Mouse (Mus musculus): Measurements from ENCODE around the gene Rom1. TPM values are rescaled to one million over a fixed set of nuclear protein-coding genes. Genes with fewer than 3 reads are reported as not detected.
A peak's percentile ranks its signal among the peaks of the same experiment; 100 is the strongest.
"Not testable (repeated sequence)": the region's sequence is repeated elsewhere in the genome, so short reads cannot be mapped to it uniquely, and the experiment has no call there.

Gene Rom1
- total RNA-seq, 4 experiments from 2014 or later = 7.9 to 10.1 (median 8.9) TPM

DNA sequence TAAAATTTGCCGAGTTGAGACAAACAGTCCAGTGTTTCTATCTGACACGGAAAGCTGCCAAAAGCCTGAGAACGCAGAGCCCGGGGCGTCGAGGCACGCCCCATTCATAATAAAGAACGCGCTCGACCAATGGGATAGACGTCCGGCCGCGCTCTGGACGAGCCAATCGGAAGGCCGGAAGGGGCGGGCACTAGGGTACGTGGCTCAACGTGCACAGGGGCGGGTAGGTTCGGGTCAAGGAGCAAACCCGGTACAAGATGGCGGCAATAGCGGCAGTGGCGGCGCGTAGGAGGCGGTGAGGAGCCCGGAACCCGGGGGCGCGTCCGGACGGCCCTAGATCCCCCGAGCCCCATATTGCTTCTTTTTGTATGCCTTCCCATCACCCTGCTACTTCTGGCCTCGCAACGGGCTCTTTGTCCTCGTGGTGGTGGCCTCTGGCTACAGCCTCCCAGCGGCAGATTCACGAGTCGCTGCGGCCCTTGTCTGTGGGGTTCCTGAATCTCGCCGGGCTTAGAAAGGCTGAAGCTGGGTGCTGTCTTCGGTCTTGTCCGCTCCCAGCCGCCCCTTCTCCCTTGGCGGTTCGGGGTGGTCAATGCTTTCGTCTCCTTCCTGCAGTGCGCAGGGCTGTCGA is 31.2 kb downstream of the Rom1 start, which contains the start of gene Ganab:
Gene Ganab, plus strand, starts transcription at position 207 of the 631 bp plus-strand sequence.
- peak; percentile 83 to 96 for DNase-seq (ENCODE audit: low spot score in 2 of 2)

DNA sequence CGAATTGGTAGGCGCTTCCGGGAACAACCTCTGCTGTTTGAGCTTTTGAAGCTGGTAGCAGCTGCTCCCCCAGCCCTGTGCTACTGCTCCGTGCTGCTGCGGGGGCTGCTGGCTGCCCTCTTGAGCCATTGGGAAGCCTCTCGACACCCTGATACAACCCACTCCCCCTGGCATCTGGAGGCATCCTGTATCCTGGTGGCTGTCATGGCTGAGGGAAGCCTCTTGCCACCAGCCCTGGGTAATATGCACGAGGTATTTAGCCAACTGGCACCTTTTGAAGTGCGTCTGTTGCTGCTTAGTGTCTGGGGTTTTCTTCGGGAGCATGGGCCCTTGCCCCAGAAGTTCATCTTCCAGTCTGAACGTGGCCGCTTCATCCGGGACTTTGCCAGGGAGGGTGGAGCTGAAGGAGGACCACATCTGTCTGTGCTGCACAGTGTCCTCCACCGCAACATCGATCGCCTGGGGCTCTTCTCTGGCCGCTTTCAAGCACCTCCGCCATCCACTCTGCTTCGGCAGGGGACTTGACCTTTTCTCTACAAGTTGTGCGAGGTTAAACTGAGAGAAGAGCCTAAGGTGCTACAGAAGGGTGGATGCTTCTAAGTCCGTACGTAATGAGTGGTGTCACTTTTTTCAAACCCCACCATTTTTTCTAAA is 31.8 kb downstream of the Rom1 start:
- DNase-seq (ENCODE audit: low spot score in 2 of 2) = not testable (repeated sequence)

DNA sequence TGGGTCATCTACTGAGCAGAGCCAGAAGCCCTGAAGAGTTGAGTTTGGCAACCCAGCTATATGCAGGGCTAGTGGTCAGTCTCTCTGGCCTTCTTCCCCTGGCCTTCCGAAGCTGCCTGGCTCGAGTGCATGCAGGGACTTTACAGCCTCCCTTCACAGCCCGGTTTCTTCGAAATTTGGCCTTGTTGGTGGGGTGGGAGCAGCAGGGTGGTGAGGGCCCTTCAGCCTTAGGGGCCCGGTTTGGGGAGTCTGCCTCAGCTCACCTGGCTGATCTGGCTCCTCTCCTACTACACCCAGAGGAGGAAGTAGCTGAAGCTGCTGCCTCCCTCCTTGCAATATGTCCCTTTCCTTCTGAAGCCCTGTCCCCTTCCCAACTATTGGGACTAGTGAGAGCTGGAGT is 32.9 kb downstream of the Rom1 start:
- not testable (repeated sequence) for DNase-seq (ENCODE audit: low spot score in 2 of 2)

DNA sequence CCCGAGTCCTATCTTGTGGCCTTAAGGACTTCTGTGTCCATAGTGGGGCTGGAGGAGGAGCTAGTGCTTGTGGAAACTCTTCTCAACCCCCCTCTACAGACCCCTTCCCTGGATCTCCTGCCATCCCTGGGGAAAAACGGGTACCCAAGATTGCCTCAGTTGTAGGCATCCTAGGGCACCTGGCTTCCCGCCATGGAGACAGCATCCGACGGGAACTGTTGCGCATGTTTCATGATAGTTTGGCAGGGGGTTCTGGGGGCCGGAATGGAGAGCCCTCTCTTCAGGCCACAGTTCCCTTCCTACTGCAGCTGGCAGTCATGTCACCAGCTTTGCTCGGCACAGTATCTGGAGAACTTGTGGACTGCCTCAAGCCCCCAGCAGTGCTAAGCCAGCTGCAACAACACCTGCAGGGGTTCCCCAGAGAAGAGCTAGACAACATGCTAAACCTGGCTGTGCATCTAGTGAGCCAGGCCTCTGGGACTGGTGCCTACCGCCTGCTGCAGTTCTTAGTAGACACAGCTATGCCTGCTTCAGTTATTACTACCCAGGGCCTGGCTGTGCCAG is 33.7 kb downstream of the Rom1 start:
- DNase-seq (ENCODE audit: low spot score in 2 of 2) = no peak

DNA sequence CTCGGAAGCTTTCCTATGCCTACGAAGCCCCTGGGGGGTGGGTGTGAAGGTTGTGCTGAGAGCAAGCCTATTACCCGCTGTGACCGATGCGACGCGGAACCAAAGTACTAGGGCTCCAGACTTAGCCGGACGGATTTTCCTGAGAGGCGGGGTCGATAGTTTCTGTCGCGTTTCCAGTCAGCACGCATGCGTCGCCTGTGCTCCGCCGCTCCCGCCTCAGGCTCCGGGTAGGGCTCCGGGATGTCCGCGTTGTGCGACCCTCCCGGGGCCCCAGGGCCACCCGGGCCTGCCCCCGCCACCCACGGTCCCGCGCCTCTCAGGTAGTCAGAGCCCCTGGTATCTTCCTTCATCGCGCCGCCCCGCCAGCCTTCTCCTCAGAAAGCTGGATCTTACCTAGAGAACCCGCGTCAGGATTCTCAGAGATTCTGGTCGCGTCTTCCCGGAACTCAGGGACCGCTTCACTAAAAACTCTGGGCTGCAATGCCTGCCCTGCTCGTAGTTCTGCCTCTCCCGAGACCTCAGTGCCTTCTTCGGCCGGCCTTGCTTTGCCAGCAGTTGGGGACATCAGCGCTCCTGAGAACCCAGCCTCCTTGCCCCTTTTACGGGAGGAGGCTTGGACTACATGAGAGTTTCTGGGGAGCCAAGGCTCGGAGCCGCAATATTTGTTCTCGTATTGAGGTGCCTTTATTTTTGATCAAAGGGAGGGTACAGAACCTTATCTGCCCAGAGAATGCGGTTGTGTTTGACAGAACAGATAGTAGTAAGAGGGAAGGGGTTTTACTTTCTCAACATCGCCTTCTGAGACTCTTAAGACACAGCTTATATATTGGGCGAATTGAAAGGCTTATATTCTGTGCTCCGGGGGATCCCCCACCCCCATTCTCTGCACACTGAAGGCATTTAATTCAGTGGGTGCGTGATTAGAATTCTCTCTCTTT is 36.1 kb downstream of the Rom1 start, which contains the start of gene Ints5:
Gene Ints5, plus strand, starts transcription at position 177 of the 938 bp plus-strand sequence.
- peak; percentile 71 to 79 for DNase-seq (ENCODE audit: low spot score in 2 of 2)

DNA sequence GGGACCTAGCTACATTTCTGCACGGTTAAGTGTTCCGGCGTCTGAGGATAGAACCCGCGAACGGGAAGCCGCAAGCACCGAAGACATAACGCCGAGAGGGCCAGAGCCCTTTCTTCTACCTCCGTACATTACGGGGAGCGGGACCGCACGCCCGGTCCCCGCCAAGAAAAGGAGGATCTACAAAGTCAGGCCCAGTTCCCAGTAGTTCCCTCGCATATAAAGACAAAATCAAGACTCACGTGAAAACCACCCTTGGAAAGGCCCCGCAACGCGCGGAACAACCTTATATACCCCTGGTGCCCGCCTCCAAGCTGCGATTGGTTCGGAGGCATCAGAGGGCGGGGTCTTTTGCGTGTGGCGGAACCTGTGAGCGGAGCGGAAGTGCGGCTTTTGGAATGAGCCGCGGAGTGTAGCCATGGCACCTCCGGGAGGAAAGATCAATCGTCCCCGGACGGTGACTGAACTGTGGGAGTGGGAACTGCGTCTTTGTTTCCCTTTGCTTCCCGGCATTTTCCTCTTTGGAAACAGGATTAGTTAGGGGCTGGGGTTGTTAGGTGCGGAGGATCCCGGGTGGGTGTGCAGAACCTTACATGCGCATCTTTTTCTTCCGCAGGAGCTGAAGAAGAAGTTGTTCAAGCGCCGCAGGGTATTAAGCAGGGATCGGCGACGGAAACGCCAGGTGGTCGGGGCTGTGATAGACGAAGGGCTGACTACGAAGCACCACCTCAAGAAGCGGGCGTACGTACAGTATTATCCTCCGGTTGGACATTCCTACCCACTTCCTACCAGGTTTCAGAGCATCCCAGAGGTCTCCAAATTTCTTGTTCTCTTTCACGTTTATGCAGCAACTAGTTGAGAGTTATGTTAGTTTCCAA is 40.4 kb downstream of the Rom1 start, which contains the start of the genes 1810009A15Rik and Gm49416:
Gene 1810009A15Rik, plus strand, starts transcription at position 343 of the 875 bp plus-strand sequence.
Gene Gm49416, plus strand, starts transcription at position 416 of the 875 bp plus-strand sequence.
- DNase-seq (ENCODE audit: low spot score in 2 of 2) = peak; percentile 87 to 91

DNA sequence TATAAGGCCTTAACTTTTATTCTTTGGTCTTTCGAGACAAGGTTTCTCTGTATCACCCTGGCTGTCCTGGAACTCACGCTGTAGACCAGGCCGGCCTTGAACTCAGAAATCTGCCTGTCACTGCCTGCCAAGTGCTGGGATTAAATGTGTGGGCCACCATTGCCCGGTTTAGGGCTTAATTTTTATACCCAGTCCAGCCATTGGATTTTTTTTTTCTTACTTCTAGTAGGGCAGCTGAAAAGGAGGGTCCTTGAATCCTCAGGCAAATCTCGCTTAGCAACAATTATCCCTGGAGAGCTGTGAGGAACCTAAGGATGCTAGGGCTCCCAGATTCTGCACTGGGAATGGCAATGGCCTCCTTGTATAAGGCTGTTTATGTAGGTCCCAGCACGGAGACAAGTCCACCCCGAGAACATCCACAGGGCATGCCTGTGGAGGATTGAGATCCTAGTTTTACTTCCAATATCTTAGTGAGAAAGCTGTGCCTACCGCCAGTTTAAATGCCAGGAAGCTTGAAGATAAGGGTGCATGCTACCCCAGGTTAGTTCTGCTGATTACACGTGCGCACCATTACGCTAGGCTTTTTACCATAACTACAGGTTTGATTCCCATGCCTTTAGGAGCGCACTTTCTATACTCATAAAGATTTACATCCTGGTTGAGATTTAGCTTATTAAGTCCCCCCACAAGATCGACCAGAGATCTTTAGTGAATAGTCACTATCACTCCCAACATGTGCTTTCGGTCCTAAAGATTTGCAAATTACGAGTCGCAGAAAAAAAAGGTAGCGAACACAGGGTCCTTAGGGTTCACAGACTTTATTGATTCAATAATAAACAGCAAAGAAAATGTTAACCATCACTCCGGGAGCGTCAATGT is 41.3 kb downstream of the Rom1 start:
- DNase-seq (ENCODE audit: low spot score in 2 of 2) = no peak

DNA sequence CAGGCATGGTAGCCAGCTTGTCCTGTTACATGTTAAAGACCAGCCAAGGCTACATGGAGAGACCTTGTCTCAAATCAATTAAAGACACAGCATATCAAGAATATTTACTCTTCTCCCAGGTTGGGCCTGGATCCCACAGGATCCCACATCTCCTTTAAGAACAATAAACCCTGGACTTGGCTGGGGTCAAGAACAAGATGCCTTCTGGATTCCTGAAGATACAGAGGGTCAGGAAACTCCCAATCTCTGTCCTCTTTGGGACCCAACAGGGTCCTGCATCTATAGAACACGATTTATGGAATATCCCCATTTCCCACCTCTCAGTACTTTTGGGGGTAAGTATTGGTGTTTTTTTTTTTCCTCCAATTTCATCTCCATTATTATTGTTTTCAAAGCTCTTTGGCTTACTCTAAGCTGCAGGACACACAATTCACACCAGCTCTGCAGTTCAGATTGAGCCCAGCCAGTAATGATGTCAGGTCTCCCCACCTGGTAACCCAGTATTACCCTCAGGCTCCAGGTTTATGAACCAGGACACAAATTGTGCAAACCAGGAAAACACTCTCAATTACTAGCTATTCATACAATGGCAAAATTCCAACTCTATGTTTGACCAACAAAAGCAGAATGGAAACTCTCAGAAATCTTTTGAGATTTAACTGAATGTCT is 42.1 kb downstream of the Rom1 start:
- DNase-seq (ENCODE audit: low spot score in 2 of 2) = no peak

DNA sequence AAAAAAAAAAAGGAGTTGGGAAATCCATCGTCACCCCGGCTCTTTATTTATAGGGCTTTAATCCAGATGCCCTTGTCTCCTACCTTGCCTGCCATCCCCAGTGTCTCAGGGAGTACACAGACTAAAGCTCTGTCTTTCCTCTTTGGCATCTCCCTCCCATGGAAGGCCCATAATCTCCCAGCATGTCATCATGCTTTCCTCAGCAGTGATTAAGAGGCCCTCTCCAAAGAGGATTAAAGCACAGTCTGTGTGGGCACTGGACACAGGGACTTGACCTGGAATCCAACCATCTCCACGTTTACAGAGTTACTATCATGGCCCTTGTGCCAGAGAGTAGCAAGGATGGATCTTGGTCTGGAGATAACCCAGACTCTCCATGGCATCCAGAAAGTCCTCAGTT is 45.5 kb downstream of the Rom1 start, which contains the start of the genes Lbhd1 and Gm49403:
Gene Lbhd1, plus strand, starts transcription at position 117 of the 400 bp plus-strand sequence.
Gene Gm49403, plus strand, starts transcription at position 315 of the 400 bp plus-strand sequence.
- no peak for DNase-seq (ENCODE audit: low spot score in 2 of 2)

DNA sequence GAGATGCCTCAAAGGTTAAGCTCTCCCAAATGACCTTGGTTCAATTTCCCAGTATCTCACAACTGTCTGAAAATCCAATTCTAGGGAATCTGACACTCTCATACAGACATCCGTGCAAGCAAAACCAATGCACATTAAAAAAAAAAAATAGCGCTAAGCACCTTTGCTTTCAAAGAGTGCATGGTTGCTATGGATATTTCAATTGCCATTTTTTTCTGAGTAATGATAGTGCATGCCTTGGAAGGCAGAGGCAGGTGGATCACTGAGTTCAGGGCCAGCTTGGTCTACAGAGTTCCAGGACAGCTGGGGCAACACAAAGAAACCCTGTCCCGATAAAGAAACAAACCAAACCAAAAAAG is 48.1 kb downstream of the Rom1 start:
- no peak for DNase-seq (ENCODE audit: low spot score in 2 of 2)

DNA sequence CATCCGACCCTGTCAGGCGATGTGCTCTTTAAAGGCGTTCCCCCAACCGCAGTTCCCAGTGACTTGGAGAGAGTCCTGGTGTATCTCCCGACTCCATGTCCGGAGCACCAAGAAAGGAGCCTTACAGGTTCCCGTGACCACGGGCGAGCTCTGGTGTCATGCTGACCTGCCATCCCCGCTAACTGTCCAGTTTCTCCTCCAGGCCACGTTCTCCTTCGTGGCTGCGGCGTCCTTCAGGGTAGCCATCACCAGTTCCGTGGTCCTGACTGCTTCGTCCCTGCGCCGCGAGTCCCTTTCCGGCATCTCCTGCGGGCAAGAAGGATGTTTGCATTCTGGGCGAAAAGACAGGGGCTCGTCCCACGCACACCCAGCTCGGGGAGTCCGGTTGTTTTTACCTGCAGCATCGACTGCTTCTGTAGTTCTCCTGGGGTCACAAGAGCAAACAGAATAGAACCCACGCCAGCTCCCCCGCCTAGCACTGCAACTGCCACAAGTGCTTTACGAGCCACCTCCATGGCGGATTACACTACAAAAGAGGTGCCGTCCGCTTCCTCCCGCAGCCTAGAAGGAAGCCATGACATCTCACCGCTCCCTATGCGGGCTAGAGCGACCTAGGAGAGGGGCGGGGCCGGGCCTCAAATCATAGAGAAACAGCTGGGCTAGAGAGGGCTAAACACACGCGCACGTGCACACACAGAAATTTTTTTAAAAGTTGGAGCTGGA is 48.7 kb downstream of the Rom1 start, which contains the start of gene Uqcc3:
Gene Uqcc3, minus strand, starts transcription at position 613 of the 723 bp plus-strand sequence.
- peak; percentile 82 to 89 for DNase-seq (ENCODE audit: low spot score in 2 of 2)

Small RNA genes within 50 kb of the gene (microRNA-seq; reads per million reads assigned to microRNA genes)
- gene Mir5136 = 0 to 0.66 reads per million in 2 experiments

Other genes starting within 250 kb of the Rom1 start
- 100 to 1,000 TPM; 147 to 155 (median 150) TPM for gene Slc3a2, start 206.0 kb downstream of the Rom1 start, total RNA-seq (2022)
- gene Wdr74, start 193.5 kb downstream of the Rom1 start, total RNA-seq (2022) = 10 to 100 TPM; 43.0 to 47.5 (median 45.1) TPM
- 1 to 10 TPM in 2 of 4 experiments, not detected in 2; 1.4 to 2.0 TPM for gene 1700092M07Rik, start 188.6 kb downstream of the Rom1 start, total RNA-seq (2022)
- gene Stx5a, start 187.9 kb downstream of the Rom1 start, total RNA-seq (2022) = 10 to 100 TPM; 59.6 to 66.4 (median 65.6) TPM
- gene Nxf1, start 172.3 kb downstream of the Rom1 start, total RNA-seq (2022) = 10 to 100 TPM; 77.1 to 88.0 (median 80.2) TPM
- 10 to 100 TPM; 58.9 to 78.6 (median 67.2) TPM for gene Tmem223, start 158.4 kb downstream of the Rom1 start, total RNA-seq (2022)
- 10 to 100 TPM; 11.3 to 14.6 (median 12.4) TPM for gene Tmem179b, start 154.9 kb downstream of the Rom1 start, total RNA-seq (2022)
- 10 to 100 TPM; 13.7 to 18.1 (median 15.9) TPM for gene Taf6l, start 142.9 kb downstream of the Rom1 start, total RNA-seq (2022)
- 100 to 1,000 TPM; 107 to 116 (median 109) TPM for gene Polr2g, start 130.8 kb downstream of the Rom1 start, total RNA-seq (2022)
- gene Zbtb3, start 126.8 kb downstream of the Rom1 start, total RNA-seq (2022) = 1 to 10 TPM; 4.9 to 7.3 (median 5.8) TPM
- gene Ttc9c, start 110.0 kb downstream of the Rom1 start, total RNA-seq (2022) = 10 to 100 TPM; 38.5 to 40.8 (median 39.2) TPM
- gene Hnrnpul2, start 109.3 kb downstream of the Rom1 start, total RNA-seq (2022) = 100 to 1,000 TPM; 113 to 120 (median 118) TPM
- not detected for gene AC129217.1, start 99.6 kb downstream of the Rom1 start, total RNA-seq (2022)
- gene Bscl2, start 91.9 kb downstream of the Rom1 start, total RNA-seq (2022) = 100 to 1,000 TPM; 100 to 111 (median 105) TPM
- 100 to 1,000 TPM; 153 to 200 (median 171) TPM for gene Gng3, start 90.2 kb downstream of the Rom1 start, total RNA-seq (2022)
- gene Lrrn4cl, start 78.6 kb downstream of the Rom1 start, total RNA-seq (2022) = 1 to 10 TPM in 2 of 4 experiments, under 1 TPM in 2; 0.68 to 1.5 (median 0.96) TPM
- gene Ubxn1, start 57.9 kb downstream of the Rom1 start, total RNA-seq (2022) = 100 to 1,000 TPM; 110 to 127 (median 113) TPM
- gene Uqcc3, start 48.4 kb downstream of the Rom1 start, total RNA-seq (2022) = 10 to 100 TPM; 30.4 to 37.2 (median 33.3) TPM
- gene Lbhd1, start 45.6 kb downstream of the Rom1 start, total RNA-seq (2022) = 1 to 10 TPM; 4.7 to 9.0 (median 6.3) TPM
- not detected for gene Gm49403, start 45.4 kb downstream of the Rom1 start, total RNA-seq (2022)
- 10 to 100 TPM; 20.8 to 25.2 (median 21.8) TPM for gene 1810009A15Rik, start 40.5 kb downstream of the Rom1 start, total RNA-seq (2022)
- 1 to 10 TPM; 1.4 to 5.6 (median 2.6) TPM for gene Gm49416, start 40.4 kb downstream of the Rom1 start, total RNA-seq (2022)
- 10 to 100 TPM; 21.7 to 24.9 (median 22.1) TPM for gene Ints5, start 36.4 kb downstream of the Rom1 start, total RNA-seq (2022)
- 100 to 1,000 TPM in 3 of 4 experiments, 10 to 100 TPM in 1; 100.0 to 104 (median 103) TPM for gene Ganab, start 31.3 kb downstream of the Rom1 start, total RNA-seq (2022)
- gene B3gat3, start 9.0 kb downstream of the Rom1 start, total RNA-seq (2022) = 100 to 1,000 TPM; 155 to 175 (median 172) TPM
- gene Eml3, start 196 bp upstream of the Rom1 start, total RNA-seq (2022) = 10 to 100 TPM; 12.6 to 15.3 (median 13.8) TPM
- gene Mta2, start 12.5 kb upstream of the Rom1 start, total RNA-seq (2022) = 10 to 100 TPM; 46.8 to 53.8 (median 50.4) TPM
- gene Tut1, start 24.5 kb upstream of the Rom1 start, total RNA-seq (2022) = 10 to 100 TPM; 20.5 to 26.0 (median 22.1) TPM
- 100 to 1,000 TPM; 224 to 271 (median 243) TPM for gene Eef1g, start 37.7 kb upstream of the Rom1 start, total RNA-seq (2022)
- gene Ahnak, start 59.9 kb upstream of the Rom1 start, total RNA-seq (2022) = 10 to 100 TPM; 24.9 to 29.0 (median 27.5) TPM
- not detected for gene Scgb1a1, start 158.6 kb upstream of the Rom1 start, total RNA-seq (2022)
- gene Asrgl1, start 206.3 kb upstream of the Rom1 start, total RNA-seq (2022) = 100 to 1,000 TPM; 131 to 150 (median 138) TPM

Data from left cerebral cortex, adult 8-10 months (tissue).